Mouse (Mus musculus) B cell, adult 62 days (primary cell): Measurements from ENCODE around the gene Sema5a. TPM values are rescaled to one million over a fixed set of nuclear protein-coding genes. Genes with fewer than 3 reads are reported as not detected.

ENCODE experiments used
- total RNA-seq: library from RNA; stranded (reverse); gene quantifications from 4 replicates; pipeline ENCODE4 v1.2.4, GENCODE M21; 2023

Sema5a gene
- total RNA-seq: 6.3 to 7.2 TPM (median 6.6 TPM) in 4 replicates

GRCm38 (mm10) chr15:32244344-32244955, at the start of gene Sema5a:
Gene Sema5a (plus strand): TSS chr15:32244810.

Other genes starting within 250 kb of the Sema5a start
- not detected in 4 replicates for gene Tas2r119, start 67.5 kb upstream of the Sema5a start, total RNA-seq